Mouse (Mus musculus) embryo, embryonic 11.5 days (tissue): ENCODE results near the gene 6720489N17Rik.
"Not testable (repeated sequence)": the region's sequence is repeated elsewhere in the genome, so short reads cannot be mapped to it uniquely, and the experiment has no call there.

ENCODE experiments used
- DNase-seq: peaks from one replicate; pipeline ENCODE4 v3.0.0-alpha.2; 2012; ENCODE audit warnings: low read depth, low spot score

6720489N17Rik gene

GRCm38 (mm10) chr13:62623577-62624276 lies at the start of gene 6720489N17Rik:
TSS of gene 6720489N17Rik (minus strand) at chr13:62624182.
- peak; percentile 76 for DNase-seq

- no peak for DNase-seq
These were observed 29.4 kb upstream of the 6720489N17Rik start for GRCm38 (mm10) chr13:62653369-62653743.

GRCm38 (mm10) chr13:62652681-62653368 lies 28.8 kb upstream of the 6720489N17Rik start:
- peak; percentile 61 for DNase-seq

- DNase-seq, result not testable (repeated sequence)
These were observed 3.1 kb upstream of the 6720489N17Rik start for GRCm38 (mm10) chr13:62627071-62627470.

- not testable (repeated sequence) for DNase-seq
These were observed 289 bp upstream of the 6720489N17Rik start for GRCm38 (mm10) chr13:62624277-62624665.

- DNase-seq, result not testable (repeated sequence)
These were observed 6.5 kb downstream of the 6720489N17Rik start for GRCm38 (mm10) chr13:62617449-62617848.

GRCm38 (mm10) chr13:62571099-62571498 lies 52.9 kb downstream of the 6720489N17Rik start, which contains the start of gene Zfp934:
TSS of gene Zfp934 (minus strand) at chr13:62571199.
- DNase-seq, result not testable (repeated sequence)

DNA sequence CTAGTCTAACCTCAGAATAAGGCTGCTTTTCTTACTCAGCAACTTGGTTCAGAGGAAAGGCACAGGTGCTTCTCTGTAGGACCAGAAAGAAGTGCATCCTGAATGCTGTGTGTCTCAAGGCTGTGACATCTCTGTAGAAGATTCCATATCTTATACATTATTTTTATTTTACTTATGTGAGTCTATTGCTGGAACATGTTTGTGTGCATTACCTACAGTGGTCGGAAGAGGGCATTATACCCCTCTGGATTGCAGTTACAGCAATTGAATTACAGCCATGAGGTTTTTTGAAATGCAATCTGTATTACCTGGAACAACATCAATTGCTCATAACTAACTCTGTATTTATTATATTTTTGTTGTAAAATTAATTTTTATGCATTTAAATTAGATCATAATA lies 62.3 kb downstream of the 6720489N17Rik start:
- not testable (repeated sequence) for DNase-seq

DNA sequence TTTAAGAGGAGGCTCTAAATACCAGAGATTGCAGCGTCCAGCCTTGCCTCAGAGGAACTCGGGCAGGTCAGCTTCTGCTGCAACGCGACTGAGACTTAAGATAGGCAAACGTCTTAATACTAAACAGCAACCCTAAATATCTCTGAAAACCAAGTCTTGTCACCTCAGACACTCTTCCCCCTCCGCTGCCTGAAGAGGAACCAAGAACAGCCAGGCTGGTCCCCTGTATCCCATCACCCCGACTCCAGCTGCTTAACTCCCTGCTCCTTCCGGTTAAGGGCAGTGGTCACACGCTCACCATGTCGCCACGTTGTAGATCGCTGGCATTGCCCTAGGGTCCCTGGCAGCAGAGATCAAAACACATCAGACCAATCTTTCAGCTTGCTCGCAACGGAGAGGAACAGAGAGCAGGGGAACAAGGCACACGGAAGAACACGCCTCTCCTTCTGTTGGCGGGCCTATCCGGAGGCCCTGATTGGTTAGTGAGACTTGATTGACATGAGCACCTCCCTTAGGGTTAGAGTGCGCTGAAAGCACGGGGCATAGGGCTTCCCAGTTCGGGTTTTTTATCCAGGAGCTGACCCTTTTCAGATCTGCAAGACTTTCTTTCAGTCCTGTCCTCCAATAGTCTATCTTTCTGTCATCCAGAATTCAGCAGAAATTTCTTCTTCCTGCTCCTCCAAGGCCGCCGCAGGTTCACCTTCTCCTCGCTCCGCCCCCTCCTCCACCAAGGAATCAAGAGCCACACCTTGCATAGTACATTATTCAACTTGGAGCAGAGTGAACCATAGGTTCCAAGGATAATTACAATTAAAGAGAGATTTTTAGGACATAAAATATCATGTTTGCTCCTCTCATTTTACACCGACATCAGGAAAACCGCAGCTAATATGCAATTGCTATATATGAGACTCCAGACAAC lies 65.5 kb downstream of the 6720489N17Rik start, which contains the start of gene Zfp935:
Zfp935 (minus strand) TSS at position 323 of the 922 bp plus-strand sequence.
- DNase-seq, result peak; percentile 0
